Mouse (Mus musculus) lung, embryonic 15.5 days (tissue): Measurements from ENCODE around the gene Gstm6. TPM values are rescaled to one million over a fixed set of nuclear protein-coding genes. Genes with fewer than 3 reads are reported as not detected.
"Not testable (repeated sequence)": the region's sequence is repeated elsewhere in the genome, so short reads cannot be mapped to it uniquely, and the experiment has no call there.

Experiments
- ATAC-seq: fragments of 200-750 bp; cut with Nextera tagmentation; 2 replicates; pipeline ENCODE4 v1.8.0; 2017; ENCODE audit warnings: moderate number of reproducible peaks, borderline replicate concordance; ENCODE audit not compliant: low FRiP score, low TSS enrichment; ENCODE audit errors: extremely low read depth
- H3K27ac ChIP-seq: fragments of 300-500 bp; sonication (generic); 2 replicates; pipeline ENCODE4 v1.5.1; 2015; ENCODE audit warnings: moderate library complexity, mild to moderate bottlenecking, inconsistent platforms
- H3K27me3 ChIP-seq: fragments of 300-500 bp; sonication (generic); 2 replicates; pipeline ENCODE4 v1.6.1; 2015; ENCODE audit warnings: inconsistent platforms
- H3K36me3 ChIP-seq: fragments of 300-500 bp; sonication (generic); 2 replicates; pipeline ENCODE4 v1.6.1; 2015; ENCODE audit warnings: inconsistent platforms
- H3K4me1 ChIP-seq: fragments of 300-500 bp; sonication (generic); 2 replicates; pipeline ENCODE4 v1.6.1; 2015; ENCODE audit warnings: inconsistent platforms
- H3K4me2 ChIP-seq: fragments of 300-500 bp; sonication (generic); 2 replicates; pipeline ENCODE4 v1.6.1; 2015; ENCODE audit warnings: inconsistent platforms, mild to moderate bottlenecking, moderate library complexity
- H3K4me3 ChIP-seq: fragments of 300-500 bp; sonication (generic); 2 replicates; pipeline ENCODE4 v1.5.1; 2015; ENCODE audit warnings: mild to moderate bottlenecking, inconsistent platforms
- H3K9ac ChIP-seq: fragments of 300-500 bp; sonication (generic); 2 replicates; pipeline ENCODE4 v1.6.1; 2015; ENCODE audit warnings: inconsistent platforms
- H3K9me3 ChIP-seq: fragments of 300-500 bp; sonication (generic); 2 replicates; pipeline ENCODE4 v1.6.1; 2016; ENCODE audit warnings: inconsistent platforms
- WGBS: fragments of 180-500 bp; shearing (Covaris S2); methylation state at CpG from one replicate; pipeline ENCODE4 v1.1.7; 2015; 5-methylcytosine and 5-hydroxymethylcytosine counted together
- polyA plus RNA-seq: library from polyadenylated mRNA; unstranded; fragments of >200 nt; fragmentation: Nextera tagmentation; extraction: Ambion mirVana; gene quantifications from 2 replicates; pipeline ENCODE4 v1.2.1, GENCODE M21; 2015

The Gstm6 gene
- polyA plus RNA-seq = 3.2 and 4.9 TPM in 2 replicates

DNA sequence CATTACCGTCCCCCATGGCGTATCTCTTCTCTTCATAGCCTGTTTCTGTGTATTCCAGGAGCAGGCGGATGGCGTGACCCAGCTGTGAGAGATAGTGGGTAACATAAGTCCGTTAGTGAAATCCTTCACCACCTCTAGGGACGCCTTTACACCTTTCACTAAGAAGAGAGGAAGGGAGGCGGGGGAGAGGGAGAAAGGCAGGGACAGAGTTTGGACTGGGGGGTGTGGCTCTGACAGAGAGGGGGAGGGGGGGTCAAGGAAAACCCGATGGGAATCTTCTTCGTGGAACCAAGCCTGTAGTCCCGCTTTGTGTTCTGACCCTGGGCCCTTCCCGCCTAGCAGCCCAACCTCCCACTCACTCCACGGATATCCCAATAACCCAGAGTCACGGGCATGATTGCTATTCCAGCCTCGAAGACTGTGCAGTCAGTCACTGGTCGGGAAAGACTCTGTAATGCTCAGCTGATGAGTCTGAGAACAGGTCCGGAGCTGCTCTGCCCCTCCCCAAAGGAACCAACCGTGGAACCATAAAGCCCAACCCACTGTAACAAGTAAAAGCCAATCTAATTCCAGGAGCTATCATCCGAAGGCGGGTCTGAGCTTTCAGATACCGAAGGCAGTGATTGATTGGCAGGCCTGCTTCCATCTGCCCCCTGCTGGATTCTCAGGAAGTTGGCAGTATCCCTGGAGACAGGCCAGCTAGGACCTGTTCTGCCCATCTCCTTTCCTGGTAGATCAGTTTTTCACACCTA, at the start of gene Gstm6:
Gstm6 (minus strand) TSS at position 511 of the 752 bp plus-strand sequence.
- no peak within 1 kb of the TSS for H3K9ac ChIP-seq
- 15% methylated on average over 20 of the region's 20 CpGs for WGBS
- H3K27me3 ChIP-seq = no peaks in the 10 kb centered on the region
- H3K9me3 ChIP-seq = no peaks in the 10 kb centered on the region
- peak within 1 kb of the TSS; percentile 23 for H3K4me3 ChIP-seq
- peak; percentile 39; the same call in 1 of the 2 replicates for ATAC-seq
- H3K4me1 ChIP-seq = peaks cover 3% of the 10 kb centered on the region; the same call in 1 of the 2 replicates
- peak within 1 kb of the TSS; percentile 51 for H3K4me2 ChIP-seq
- H3K27ac ChIP-seq = no peak within 1 kb of the TSS
- H3K36me3 ChIP-seq = no peaks in the 10 kb centered on the region

DNA sequence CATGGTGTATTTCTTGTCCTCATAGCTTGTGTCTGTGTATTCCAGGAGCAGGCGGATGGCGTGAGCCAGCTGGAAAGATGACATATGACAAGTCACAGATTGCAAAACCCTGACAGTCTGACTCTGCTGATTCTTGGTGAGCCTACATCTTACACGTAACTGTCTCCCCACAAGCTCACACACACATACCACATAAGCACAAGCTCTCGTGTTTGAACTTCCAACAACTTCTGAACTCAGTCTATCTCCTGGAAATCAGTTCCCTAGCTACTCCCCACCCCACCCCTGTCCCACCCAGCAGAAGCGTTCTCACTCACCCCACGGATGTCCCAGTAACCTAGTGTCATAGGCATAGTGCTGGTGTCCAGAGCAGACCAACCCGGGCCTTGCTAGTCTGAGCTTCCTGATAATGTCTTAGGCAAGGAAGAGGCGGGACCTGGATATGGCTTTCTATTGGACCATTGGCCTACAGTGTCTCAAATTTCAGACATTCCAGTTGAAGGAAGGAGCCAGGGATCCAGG, 42.6 kb upstream of the Gstm6 start, which contains the start of gene Gstm2:
Gstm2 (minus strand) TSS at position 413 of the 522 bp plus-strand sequence.
- peaks cover 16% of the 10 kb centered on the region for H3K4me1 ChIP-seq
- H3K9ac ChIP-seq = 0 out of 2 replicates have a peak within 1 kb of the TSS, but pooled peaks have one; percentile 8
- peak within 1 kb of the TSS; percentile 33 for H3K4me3 ChIP-seq
- no peaks in the 10 kb centered on the region for H3K9me3 ChIP-seq
- peak within 1 kb of the TSS; percentile 79 for H3K27ac ChIP-seq
- no peaks in the 10 kb centered on the region for H3K36me3 ChIP-seq
- WGBS = 22% methylated on average over 8 of the region's 8 CpGs
- H3K27me3 ChIP-seq = no peaks in the 10 kb centered on the region
- peak within 1 kb of the TSS; percentile 46 for H3K4me2 ChIP-seq
- ATAC-seq = peak; percentile 95

GRCm38 (mm10) chr3:107985141-107985540, 41.6 kb upstream of the Gstm6 start:
- not testable (repeated sequence) for H3K9me3 ChIP-seq, H3K4me3 ChIP-seq, H3K27me3 ChIP-seq, H3K36me3 ChIP-seq, ATAC-seq, H3K9ac ChIP-seq
- peak overlapping the region; percentile 46 for H3K4me2 ChIP-seq
- 95% methylated on average over 2 of the region's 2 CpGs for WGBS
- peaks cover 16% of the 10 kb centered on the region for H3K4me1 ChIP-seq
- peak overlapping the region; percentile 79 for H3K27ac ChIP-seq

- Histone ChIP-seq H3K36me3 (no peaks in the 10 kb centered on the region), H3K9me3 (no peaks in the 10 kb centered on the region), H3K4me3 (no peak overlapping the region), H3K27me3 (no peaks in the 10 kb centered on the region), H3K4me1 (peaks cover 16% of the 10 kb centered on the region), H3K27ac (no peak overlapping the region), H3K9ac (no peak overlapping the region), H3K4me2 (no peak overlapping the region)
- ATAC-seq = no peak
- 72% methylated on average over 5 of the region's 5 CpGs for WGBS
Measured at GRCm38 (mm10) chr3:107984471-107984870, 40.9 kb upstream of the Gstm6 start.

DNA sequence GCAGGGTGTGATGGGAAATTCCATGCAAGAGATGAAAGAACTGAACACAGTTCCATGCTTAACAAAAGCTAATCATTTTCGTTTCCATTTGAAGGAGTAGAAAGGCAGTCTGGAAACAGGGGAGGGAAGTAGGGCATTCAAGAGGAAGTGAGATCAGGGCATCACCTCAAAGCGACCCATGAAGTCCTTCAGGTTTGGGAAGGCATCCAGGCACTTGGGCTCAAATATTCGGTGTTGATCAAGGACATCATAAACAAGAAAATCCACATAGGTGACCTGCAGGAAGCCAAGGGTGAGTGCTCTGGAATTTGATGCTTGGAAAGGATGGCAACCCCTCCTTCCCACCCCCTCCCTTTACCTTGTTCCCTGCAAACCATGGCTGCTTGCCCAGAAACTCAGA, 40.2 kb upstream of the Gstm6 start:
- 48% methylated on average over 3 of the region's 3 CpGs for WGBS

GRCm38 (mm10) chr3:107982726-107983125, 39.2 kb upstream of the Gstm6 start:
- no peak overlapping the region for H3K4me2 ChIP-seq
- H3K4me3 ChIP-seq = no peak overlapping the region
- H3K9me3 ChIP-seq = no peaks in the 10 kb centered on the region
- no peak overlapping the region for H3K9ac ChIP-seq
- WGBS = 79% methylated on average over 6 of the region's 6 CpGs
- no peak for ATAC-seq
- H3K4me1 ChIP-seq = peaks cover 16% of the 10 kb centered on the region
- H3K27me3 ChIP-seq = no peaks in the 10 kb centered on the region
- no peaks in the 10 kb centered on the region for H3K36me3 ChIP-seq
- H3K27ac ChIP-seq = no peak overlapping the region

More for the DNA sequence above, 40.2 kb upstream of the Gstm6 start:
- Histone ChIP-seq H3K4me3 (no peak overlapping the region), H3K27me3 (no peaks in the 10 kb centered on the region), H3K4me1 (peaks cover 16% of the 10 kb centered on the region), H3K9ac (no peak overlapping the region), H3K36me3 (no peaks in the 10 kb centered on the region), H3K9me3 (no peaks in the 10 kb centered on the region), H3K4me2 (no peak overlapping the region), H3K27ac (no peak overlapping the region)
- ATAC-seq = no peak

DNA sequence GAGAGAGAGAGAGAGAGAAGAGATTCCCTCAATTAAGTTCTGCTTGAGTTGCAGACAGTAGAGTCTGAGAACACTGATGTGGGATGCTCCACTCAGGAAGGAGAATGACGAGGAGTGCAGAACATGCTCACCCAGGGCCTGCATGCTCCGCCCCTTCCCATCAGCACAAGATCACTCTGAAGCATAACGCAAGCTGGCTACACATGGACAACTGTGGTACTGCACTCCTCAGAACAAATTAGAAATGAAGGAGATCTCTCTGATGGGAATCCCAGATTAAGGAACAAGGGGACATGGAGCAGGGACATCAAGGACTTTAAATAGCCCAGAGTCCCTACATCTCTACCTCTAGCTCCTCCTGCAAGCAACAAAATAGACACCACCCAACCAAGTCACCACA, 37.7 kb upstream of the Gstm6 start:
- no peak for ATAC-seq
- H3K27ac ChIP-seq = no peak overlapping the region
- H3K36me3 ChIP-seq = no peaks in the 10 kb centered on the region
- WGBS = 67% methylated on average over 3 of the region's 3 CpGs
- H3K4me1 ChIP-seq = peaks cover 11% of the 10 kb centered on the region
- H3K27me3 ChIP-seq = no peaks in the 10 kb centered on the region
- no peak overlapping the region for H3K4me3 ChIP-seq
- no peaks in the 10 kb centered on the region for H3K9me3 ChIP-seq
- no peak overlapping the region for H3K9ac ChIP-seq
- H3K4me2 ChIP-seq = no peak overlapping the region

- no peak overlapping the region for H3K4me3 ChIP-seq
- no peak overlapping the region for H3K9ac ChIP-seq
- H3K9me3 ChIP-seq = no peaks in the 10 kb centered on the region
- H3K27me3 ChIP-seq = no peaks in the 10 kb centered on the region
- no peaks in the 10 kb centered on the region for H3K36me3 ChIP-seq
- 58% methylated on average over 3 of the region's 3 CpGs for WGBS
- no peak overlapping the region for H3K27ac ChIP-seq
- H3K4me2 ChIP-seq = no peak overlapping the region
- no peak for ATAC-seq
- no peaks in the 10 kb centered on the region for H3K4me1 ChIP-seq
Measured at GRCm38 (mm10) chr3:107977691-107978090, 34.1 kb upstream of the Gstm6 start.

- no peak for ATAC-seq
- Histone ChIP-seq H3K9ac (no peak overlapping the region), H3K27ac (no peak overlapping the region), H3K27me3 (no peaks in the 10 kb centered on the region), H3K4me3 (no peak overlapping the region), H3K9me3 (no peaks in the 10 kb centered on the region), H3K4me2 (no peak overlapping the region), H3K36me3 (no peaks in the 10 kb centered on the region), H3K4me1 (no peaks in the 10 kb centered on the region)
- 89% methylated on average over 1 of the region's 1 CpGs for WGBS
Measured at GRCm38 (mm10) chr3:107974237-107974636, 30.7 kb upstream of the Gstm6 start.

- no peak overlapping the region for H3K9ac ChIP-seq
- WGBS = 67% methylated on average over 3 of the region's 3 CpGs
Measured at GRCm38 (mm10) chr3:107972070-107972469, 28.5 kb upstream of the Gstm6 start.

DNA sequence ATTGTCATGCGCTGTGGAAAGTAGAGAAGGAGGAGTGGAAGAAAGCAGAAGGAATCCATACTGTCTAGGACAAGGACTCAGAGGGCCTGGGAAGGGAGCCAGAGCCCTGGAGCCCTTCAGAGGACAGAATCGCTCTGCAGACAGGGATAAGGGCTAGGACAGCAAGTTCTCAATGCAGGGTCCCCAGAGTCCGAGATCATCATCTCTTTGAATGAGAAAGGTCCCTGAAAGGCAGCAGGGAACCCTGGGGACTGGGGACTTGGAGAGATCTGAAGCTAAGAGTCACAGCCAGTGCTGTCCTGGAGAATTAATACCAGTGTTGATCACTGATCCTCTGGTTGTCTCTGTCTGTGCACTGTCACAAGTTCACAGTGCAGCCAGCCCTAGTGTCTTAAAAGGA, 27.6 kb upstream of the Gstm6 start:
- H3K4me1 ChIP-seq, H3K9me3 ChIP-seq, H3K27ac ChIP-seq, H3K9ac ChIP-seq, H3K4me3 ChIP-seq, H3K27me3 ChIP-seq, H3K4me2 ChIP-seq, ATAC-seq, H3K36me3 ChIP-seq: not testable (repeated sequence)
- WGBS = 55% methylated on average over 3 of the region's 3 CpGs

More at GRCm38 (mm10) chr3:107972070-107972469, 28.5 kb upstream of the Gstm6 start:
- H3K27me3 ChIP-seq = no peaks in the 10 kb centered on the region
- H3K27ac ChIP-seq = no peak overlapping the region
- H3K36me3 ChIP-seq = no peaks in the 10 kb centered on the region
- H3K4me3 ChIP-seq = no peak overlapping the region
- ATAC-seq = no peak
- no peaks in the 10 kb centered on the region for H3K4me1 ChIP-seq
- H3K4me2 ChIP-seq = no peak overlapping the region
- H3K9me3 ChIP-seq = no peaks in the 10 kb centered on the region

- Histone ChIP-seq H3K36me3 (no peaks in the 10 kb centered on the region), H3K4me2 (no peak within 1 kb of the TSS), H3K4me1 (peaks cover 5% of the 10 kb centered on the region; the same call in 1 of the 2 replicates), H3K9ac (no peak within 1 kb of the TSS), H3K27ac (no peak within 1 kb of the TSS), H3K9me3 (no peaks in the 10 kb centered on the region), H3K27me3 (no peaks in the 10 kb centered on the region), H3K4me3 (no peak within 1 kb of the TSS)
- 40% methylated on average over 13 of the region's 13 CpGs for WGBS
- 0 out of 2 replicates have a peak, but pooled peaks have one; percentile 27 for ATAC-seq
Measured at GRCm38 (mm10) chr3:107968724-107969395, 25.3 kb upstream of the Gstm6 start, which contains the start of gene Gstm3. Gene Gstm3, minus strand, starts transcription at chr3:107969283.
